Mouse (Mus musculus): ENCODE results near the gene Tfip11.
A peak's percentile ranks its signal among the peaks of the same experiment; 100 is the strongest.

Tfip11 gene

GRCm38 (mm10) chr5:112360077-112360476 is 33.9 kb downstream of the Tfip11 start:
- no peak for DNase-seq (ENCODE audit: low read depth, low spot score)

DNA sequence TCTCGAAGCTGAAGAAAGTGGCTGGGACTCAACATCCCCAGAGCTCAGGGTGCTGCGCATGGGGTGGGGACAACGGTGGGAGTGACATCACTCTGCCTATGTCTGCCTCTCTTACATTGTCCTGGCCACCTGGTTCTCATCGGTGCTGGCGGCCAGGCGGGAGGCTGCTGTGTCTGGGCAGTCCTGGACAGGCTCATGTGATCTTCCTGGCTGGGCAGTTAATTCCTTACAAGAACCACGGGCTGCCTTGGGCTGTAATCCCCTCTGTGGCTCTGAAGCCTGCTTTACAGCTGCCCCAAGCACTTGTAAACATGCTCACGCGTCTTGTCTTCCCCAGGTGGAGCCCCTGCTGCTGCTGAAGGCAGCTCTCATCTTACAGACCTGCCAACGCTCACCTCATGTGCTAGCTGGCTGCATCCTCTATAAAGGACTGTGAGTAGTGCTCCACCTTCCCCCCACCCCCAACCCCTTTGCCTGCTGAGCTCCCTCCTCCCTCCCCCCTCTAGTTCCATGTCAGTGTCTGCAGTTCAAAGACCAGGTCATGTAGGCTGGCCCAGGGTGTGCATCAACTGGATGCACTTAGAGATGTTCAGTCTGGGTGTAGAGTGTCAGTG is 38.1 kb downstream of the Tfip11 start:
- peak; percentile 23 for DNase-seq (ENCODE audit: low read depth, low spot score)

- no peak for DNase-seq (ENCODE audit: low read depth, low spot score)
Observed at GRCm38 (mm10) chr5:112366879-112367278, 40.7 kb downstream of the Tfip11 start.

GRCm38 (mm10) chr5:112367338-112367737 is 41.2 kb downstream of the Tfip11 start:
- DNase-seq (ENCODE audit: low read depth, low spot score), result no peak

DNA sequence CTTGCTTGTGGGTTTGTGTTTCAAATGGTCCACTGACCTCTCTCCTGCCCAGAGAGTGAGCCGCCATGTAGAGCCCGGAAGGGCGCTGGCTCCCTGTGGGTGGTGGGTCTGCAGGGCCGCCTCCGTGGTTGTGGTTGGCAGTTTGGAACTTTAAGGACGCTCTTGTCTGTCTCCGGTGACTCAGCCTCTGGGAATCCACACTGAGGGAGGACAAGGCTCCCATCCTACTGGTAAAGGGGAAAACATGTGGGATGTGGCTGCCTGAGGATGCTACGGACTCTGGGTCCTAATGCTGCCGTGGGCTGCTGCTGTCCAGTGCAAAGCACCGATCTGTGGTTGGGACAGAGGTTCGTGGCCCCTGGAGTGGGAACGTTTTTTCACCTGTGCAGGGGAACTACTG is 41.8 kb downstream of the Tfip11 start:
- no peak for DNase-seq (ENCODE audit: low read depth, low spot score)

- no peak for DNase-seq (ENCODE audit: low read depth, low spot score)
Observed at GRCm38 (mm10) chr5:112368666-112369065, 42.5 kb downstream of the Tfip11 start.

DNA sequence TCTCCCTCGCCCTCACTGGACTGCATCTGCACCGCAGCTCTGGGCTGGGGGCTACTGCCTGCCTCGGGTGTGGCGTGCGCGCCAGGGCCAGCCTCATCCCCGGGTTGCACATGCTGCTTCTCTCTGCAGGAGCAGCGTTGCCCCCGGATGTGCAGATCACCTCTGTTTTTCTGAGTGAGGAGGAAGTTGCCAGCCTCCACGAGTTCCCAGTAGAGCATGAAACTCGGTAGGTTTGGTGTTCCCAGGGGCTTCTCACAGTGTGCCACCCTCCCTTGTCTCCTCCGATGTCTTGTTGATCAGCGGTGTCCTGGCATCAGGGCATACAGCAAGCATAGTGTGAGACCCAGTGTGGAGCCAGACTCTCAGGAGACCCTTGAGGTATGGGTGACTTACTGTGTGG is 43.2 kb downstream of the Tfip11 start:
- DNase-seq (ENCODE audit: low read depth, low spot score), result no peak

DNA sequence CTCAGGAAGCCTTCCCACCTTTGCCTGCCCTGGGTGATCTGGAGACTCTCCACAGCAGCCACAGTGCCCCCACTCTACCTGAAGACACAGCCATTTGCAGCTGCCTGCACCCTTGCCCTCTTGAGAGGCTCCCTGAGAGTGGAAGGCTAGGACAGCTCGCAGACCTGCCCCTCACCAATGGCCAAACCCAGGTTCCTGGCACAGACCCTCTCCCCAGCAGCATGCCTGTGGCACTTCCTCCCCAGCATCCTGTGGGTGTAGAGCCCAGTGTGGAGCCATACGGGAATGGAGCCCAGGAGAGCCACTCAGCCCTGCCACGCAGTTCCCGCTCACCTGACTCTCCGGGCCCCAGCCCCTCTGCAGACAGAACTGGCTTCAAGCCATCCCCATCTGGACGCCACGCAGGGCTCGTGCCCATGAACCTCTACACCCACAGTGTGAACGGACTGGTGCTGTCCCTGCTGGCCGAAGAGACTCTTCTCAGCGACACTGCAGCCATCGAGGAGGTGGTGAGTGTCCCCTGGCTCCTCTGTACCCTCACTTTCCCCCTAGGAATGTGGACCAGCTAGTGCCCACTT is 44.2 kb downstream of the Tfip11 start:
- no peak for DNase-seq (ENCODE audit: low read depth, low spot score)

DNA sequence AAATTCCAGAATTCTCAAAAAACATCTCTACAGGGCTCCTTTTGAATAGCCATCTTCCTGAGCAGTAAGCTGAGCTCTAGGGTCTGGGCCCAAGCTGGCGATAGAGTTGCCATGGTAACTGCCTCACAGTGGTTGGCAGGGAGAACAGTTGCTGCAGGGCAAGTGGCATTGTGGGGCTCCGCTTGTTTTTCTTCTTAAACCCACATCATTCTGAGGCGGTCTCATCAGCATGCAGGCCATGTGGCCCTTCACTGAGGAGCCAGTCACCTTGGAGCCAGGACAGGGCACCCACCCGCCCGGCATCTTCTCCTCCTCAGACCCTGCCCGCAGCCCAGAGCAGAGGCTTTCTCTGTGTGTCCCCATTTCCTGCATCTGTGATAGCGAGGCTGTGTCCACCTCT is 45.8 kb downstream of the Tfip11 start:
- DNase-seq (ENCODE audit: low read depth, low spot score), result no peak

DNA sequence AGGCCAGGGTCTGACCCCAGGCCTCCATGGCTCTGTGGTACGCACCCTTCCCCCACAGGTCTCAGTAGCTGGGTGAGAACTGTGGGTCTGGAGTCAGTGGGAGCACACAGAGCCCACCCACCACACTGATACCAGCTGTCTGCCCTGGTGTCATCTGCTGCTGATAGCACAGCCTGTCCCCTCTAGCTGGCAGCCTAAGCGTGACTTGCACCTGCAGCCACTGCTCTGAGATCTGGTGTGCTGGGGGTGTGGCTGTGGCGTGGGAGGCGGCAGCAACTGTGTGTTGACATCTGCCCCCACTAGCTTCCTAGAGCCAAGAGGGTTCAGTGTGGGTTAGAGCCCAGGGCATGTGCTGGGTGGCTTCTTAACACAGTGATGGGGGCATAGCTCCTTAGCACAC is 50.0 kb downstream of the Tfip11 start:
- DNase-seq (ENCODE audit: low read depth, low spot score), result no peak

GRCm38 (mm10) chr5:112377380-112377779 is 51.2 kb downstream of the Tfip11 start:
- DNase-seq (ENCODE audit: low read depth, low spot score), result no peak

DNA sequence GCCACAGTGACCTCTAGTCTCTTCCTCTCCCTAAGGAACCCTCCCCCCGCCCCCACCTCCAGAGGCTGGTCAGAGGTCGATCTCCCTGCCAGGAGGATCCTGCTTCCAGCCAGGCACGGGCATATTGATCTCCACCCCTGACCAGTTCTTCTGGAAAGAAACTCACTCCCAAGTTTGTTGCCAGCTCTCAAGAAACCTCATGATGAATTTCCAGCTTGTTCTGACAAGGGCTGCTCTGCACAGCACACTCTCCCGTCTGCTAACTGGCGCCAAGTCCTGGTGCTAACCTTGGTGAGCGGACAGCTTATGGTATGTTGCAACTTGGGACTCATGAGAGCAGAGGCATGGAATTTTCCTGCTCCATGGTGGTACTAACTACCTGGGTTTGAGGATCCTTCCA is 52.6 kb downstream of the Tfip11 start:
- DNase-seq (ENCODE audit: low read depth, low spot score), result no peak

DNA sequence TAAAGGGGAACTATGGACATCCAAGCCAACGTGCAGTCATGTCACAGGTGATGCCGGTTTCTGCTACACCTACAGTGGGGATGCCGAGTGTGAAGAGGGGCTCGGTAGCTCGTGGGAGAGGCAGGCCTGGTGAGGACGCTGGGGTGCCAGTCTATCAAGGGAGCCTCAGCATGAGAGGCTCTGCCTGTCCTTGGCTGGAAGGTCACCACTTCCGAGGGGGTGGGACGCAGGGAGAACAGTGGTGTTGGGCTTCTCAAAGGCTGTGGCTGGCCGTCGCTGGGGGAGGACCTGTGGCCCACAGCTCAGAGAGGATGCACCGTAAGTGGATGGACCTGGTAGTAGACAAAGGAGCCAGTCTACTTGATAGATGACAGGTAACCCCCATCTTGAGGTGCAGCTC is 55.0 kb downstream of the Tfip11 start:
- DNase-seq (ENCODE audit: low read depth, low spot score), result no peak

DNA sequence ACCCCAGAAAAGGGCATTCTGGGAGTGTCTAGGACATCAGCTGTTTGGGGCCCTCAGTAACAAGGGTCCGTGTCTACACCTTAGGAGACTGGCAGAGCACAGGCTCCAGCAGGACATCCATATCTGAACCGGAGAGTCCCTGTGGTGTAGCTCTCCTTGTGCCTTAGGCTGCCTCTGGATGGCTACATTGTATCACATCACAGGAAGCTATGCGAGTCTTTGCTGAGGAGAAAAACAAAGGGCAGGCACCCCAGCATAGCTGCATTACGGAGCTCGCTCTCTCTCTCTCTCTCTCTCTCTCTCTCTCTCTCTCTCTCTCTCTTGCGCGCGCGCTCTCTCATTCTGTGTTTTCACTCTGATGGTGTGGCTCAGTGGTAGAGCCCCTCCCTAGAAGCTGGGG is 55.9 kb downstream of the Tfip11 start:
- DNase-seq (ENCODE audit: low read depth, low spot score), result no peak

DNA sequence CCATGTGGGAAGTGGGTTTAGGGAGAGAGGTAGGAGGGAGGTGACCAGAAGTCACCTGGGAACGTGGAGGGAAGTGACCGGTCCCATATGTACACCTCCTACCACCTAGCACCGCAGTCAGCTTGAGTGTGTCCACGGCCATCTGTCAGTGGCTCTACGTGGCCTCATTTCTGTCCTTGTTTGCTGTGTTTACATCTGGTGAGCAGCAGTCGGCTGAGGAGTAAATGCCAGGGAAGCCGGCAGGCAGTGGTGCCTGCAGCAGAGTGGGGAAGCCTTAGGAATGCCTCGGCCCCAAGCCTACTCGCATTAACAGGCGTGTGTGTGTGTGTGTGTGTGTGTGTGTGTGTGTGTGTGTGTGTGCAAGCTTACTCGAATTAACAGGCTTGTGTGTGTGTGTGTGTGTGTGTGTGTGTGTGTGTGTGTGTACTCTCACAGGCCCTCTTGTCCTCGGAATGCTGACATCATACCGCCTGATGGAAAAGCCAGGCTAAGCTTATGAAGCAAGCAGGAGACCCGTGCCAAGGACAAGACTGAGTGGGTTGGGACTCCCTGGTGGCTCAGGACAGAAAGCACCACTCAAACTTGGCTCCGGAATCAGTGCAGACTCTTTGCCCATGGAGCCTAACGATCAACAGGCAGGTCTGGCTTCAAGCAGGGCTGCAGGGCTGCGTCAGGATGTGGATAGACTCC is 56.6 kb downstream of the Tfip11 start:
- peak; percentile 38 for DNase-seq (ENCODE audit: low read depth, low spot score)

GRCm38 (mm10) chr5:112384805-112385472 is 58.8 kb downstream of the Tfip11 start:
- DNase-seq (ENCODE audit: low read depth, low spot score), result no peak

DNA sequence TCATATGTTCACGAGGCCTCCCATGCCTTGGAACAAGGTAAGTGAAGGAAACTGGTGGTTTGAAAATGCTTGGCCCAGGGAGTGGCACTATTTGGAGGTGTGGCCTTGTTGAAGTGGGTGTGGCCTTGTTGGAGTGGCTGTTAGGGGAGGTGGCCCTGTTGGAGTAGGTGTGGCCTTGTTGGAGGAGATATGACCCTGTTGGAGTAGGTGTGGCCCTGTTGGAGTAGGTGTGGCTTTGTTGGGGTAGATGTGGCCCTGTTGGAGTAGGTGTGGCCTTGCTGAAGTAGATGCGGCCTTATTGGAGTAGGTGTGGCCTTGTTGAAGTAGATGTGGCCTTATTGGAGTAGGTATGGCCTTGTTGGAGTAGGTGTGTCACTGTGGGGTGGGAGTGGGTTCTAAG is 59.8 kb downstream of the Tfip11 start:
- DNase-seq (ENCODE audit: low read depth, low spot score), result no peak

Measured in forelimb bud, embryonic 11.5 days (tissue).